Mouse (Mus musculus) bone marrow, adult 2 months (tissue): Measurements from ENCODE around the gene Tspan31.

ENCODE experiments used
- CTCF ChIP-seq: fragments of 200-500 bp; IDR thresholded peaks from 2 replicates; pipeline ENCODE4 v1.5.1; 2011; ENCODE audit warnings: low read length, control low read depth; ENCODE audit not compliant: control insufficient read depth, insufficient read depth
- POLR2A ChIP-seq: fragments of 200-500 bp; IDR thresholded peaks from 2 replicates; pipeline ENCODE4 v1.6.1; 2011; ENCODE audit warnings: low read depth, mild to moderate bottlenecking, control low read depth, low read length, borderline replicate concordance; ENCODE audit not compliant: control insufficient read depth

DNA sequence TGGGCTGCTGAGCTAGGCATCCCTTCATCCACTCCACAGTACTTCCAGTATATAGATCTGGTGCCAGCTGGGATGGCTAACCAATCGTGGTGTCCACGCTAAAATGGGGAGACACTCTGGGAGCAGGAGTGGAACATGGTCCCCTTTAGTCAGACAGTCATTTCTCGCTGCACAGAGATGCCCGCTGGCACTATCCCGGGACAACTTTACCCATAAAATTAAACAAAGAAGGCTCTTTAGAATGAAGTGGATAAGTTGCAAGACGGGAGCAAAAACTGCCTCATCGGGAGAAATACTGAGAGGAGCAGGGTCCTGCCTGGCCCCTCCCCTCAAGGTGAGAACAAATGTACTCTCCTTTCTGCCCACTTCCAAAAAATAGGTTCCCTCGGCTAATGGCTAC is 11.4 kb downstream of the Tspan31 start:
- TF ChIP-seq POLR2A (no peak), CTCF (no peak)
